Mouse (Mus musculus): ENCODE data around the gene Cd209c. TPM values are rescaled to one million over a fixed set of nuclear protein-coding genes. Genes with fewer than 3 reads are reported as not detected.

The Cd209c gene
- not detected in 2 replicates for polyA plus RNA-seq (2012; ENCODE audit: insufficient read depth, insufficient read length, missing spikeins)

- Histone ChIP-seq H3K4me3 (ENCODE audit: insufficient read depth, low read length) (no peak within 1 kb of the TSS), H3K4me1 (ENCODE audit: control insufficient read depth, insufficient read depth, low read length) (no peaks in the 10 kb centered on the region), H3K27ac (ENCODE audit: insufficient read depth, low read depth, low read length) (no peak within 1 kb of the TSS)
- TF ChIP-seq CTCF (IDR thresholded peaks at IDR 0.05; ENCODE audit: low read depth, low read length) (no peak), POLR2A (IDR thresholded peaks at IDR 0.05; ENCODE audit: borderline replicate concordance, low read depth, low read length) (no peak)
Measured at GRCm38 (mm10) chr8:3954646-3955045, at the start of gene Cd209c. Gene Cd209c (minus strand): TSS chr8:3954746.

GRCm38 (mm10) chr8:3994219-3994618, 39.7 kb upstream of the Cd209c start:
- no peaks in the 10 kb centered on the region for H3K4me1 ChIP-seq (ENCODE audit: control insufficient read depth, insufficient read depth, low read length)
- TF ChIP-seq POLR2A (IDR thresholded peaks at IDR 0.05; ENCODE audit: borderline replicate concordance, low read depth, low read length) (no peak), CTCF (IDR thresholded peaks at IDR 0.05; ENCODE audit: low read depth, low read length) (no peak)
- H3K4me3 ChIP-seq (ENCODE audit: insufficient read depth, low read length): no peak overlapping the region
- no peak overlapping the region for H3K27ac ChIP-seq (ENCODE audit: insufficient read depth, low read depth, low read length)

- no peak for TF ChIP-seq CTCF (IDR thresholded peaks at IDR 0.05; ENCODE audit: low read depth, low read length)
- no peak overlapping the region for H3K4me3 ChIP-seq (ENCODE audit: insufficient read depth, low read length)
- no peak overlapping the region for H3K27ac ChIP-seq (ENCODE audit: insufficient read depth, low read depth, low read length)
- no peaks in the 10 kb centered on the region for H3K4me1 ChIP-seq (ENCODE audit: control insufficient read depth, insufficient read depth, low read length)
Measured at GRCm38 (mm10) chr8:3956037-3956436, 1.5 kb upstream of the Cd209c start.

GRCm38 (mm10) chr8:3940023-3940422, 14.5 kb downstream of the Cd209c start:
- TF ChIP-seq POLR2A (IDR thresholded peaks at IDR 0.05; ENCODE audit: borderline replicate concordance, low read depth, low read length) (no peak), CTCF (IDR thresholded peaks at IDR 0.05; ENCODE audit: low read depth, low read length) (no peak)
- H3K4me1 ChIP-seq (ENCODE audit: control insufficient read depth, insufficient read depth, low read length): no peaks in the 10 kb centered on the region
- no peak overlapping the region for H3K27ac ChIP-seq (ENCODE audit: insufficient read depth, low read depth, low read length)
- H3K4me3 ChIP-seq (ENCODE audit: insufficient read depth, low read length): no peak overlapping the region

- TF ChIP-seq POLR2A (IDR thresholded peaks at IDR 0.05; ENCODE audit: borderline replicate concordance, low read depth, low read length) (no peak), CTCF (IDR thresholded peaks at IDR 0.05; ENCODE audit: low read depth, low read length) (no peak)
- Histone ChIP-seq H3K4me1 (ENCODE audit: control insufficient read depth, insufficient read depth, low read length) (no peaks in the 10 kb centered on the region), H3K4me3 (ENCODE audit: insufficient read depth, low read length) (no peak within 1 kb of the TSS), H3K27ac (ENCODE audit: insufficient read depth, low read depth, low read length) (no peak within 1 kb of the TSS)
Measured at GRCm38 (mm10) chr8:3926744-3927143, 27.8 kb downstream of the Cd209c start, which contains the start of gene Cd209b. Gene Cd209b (minus strand): TSS chr8:3926844.

Other genes with a start within 250 kb of the Cd209c start
- not detected in 2 replicates for gene Clec4g, start 234.1 kb downstream of the Cd209c start, polyA plus RNA-seq (2012; ENCODE audit: insufficient read depth, insufficient read length, missing spikeins)
- gene Cd209a, start 205.8 kb downstream of the Cd209c start, polyA plus RNA-seq (2012; ENCODE audit: insufficient read depth, insufficient read length, missing spikeins): not detected in 2 replicates
- not detected in 2 replicates for gene Cd209e, start 100.4 kb downstream of the Cd209c start, polyA plus RNA-seq (2012; ENCODE audit: insufficient read depth, insufficient read length, missing spikeins)
- gene Cd209d, start 76.2 kb downstream of the Cd209c start, polyA plus RNA-seq (2012; ENCODE audit: insufficient read depth, insufficient read length, missing spikeins): not detected in 2 replicates
- gene Cd209b, start 27.9 kb downstream of the Cd209c start, polyA plus RNA-seq (2012; ENCODE audit: insufficient read depth, insufficient read length, missing spikeins): not detected in 2 replicates
- not detected in 2 replicates for gene Cd209f, start 151.1 kb upstream of the Cd209c start, polyA plus RNA-seq (2012; ENCODE audit: insufficient read depth, insufficient read length, missing spikeins)
- not detected in 2 replicates for gene Cd209g, start 179.4 kb upstream of the Cd209c start, polyA plus RNA-seq (2012; ENCODE audit: insufficient read depth, insufficient read length, missing spikeins)
- gene Evi5l, start 211.8 kb upstream of the Cd209c start, polyA plus RNA-seq (2012; ENCODE audit: insufficient read depth, insufficient read length, missing spikeins): 9.9 and 11.7 TPM in 2 replicates